Mouse (Mus musculus) MEL (cell line): Measurements from ENCODE around the gene Isg20l2.

Source experiments
- CHD2 ChIP-seq: IDR thresholded peaks from 2 replicates; pipeline ENCODE4 v1.6.1; 2011; ENCODE audit warnings: low read length, improper control_type of control experiment
- CTCF ChIP-seq, 3 experiments: IDR thresholded peaks in 2 of 3; conservative IDR thresholded peaks in 1 of 3; 2 replicates each; pipeline ENCODE4 v1.5.1; 2011 to 2012; ENCODE audit warnings: low read length in 3 of 3, low read depth in 2 of 3, mild to moderate bottlenecking in 2 of 3, improper control_type of control experiment in 1 of 3, inconsistent platforms in 1 of 3, mixed read lengths in 1 of 3, moderate library complexity in 1 of 3; ENCODE audit not compliant: control insufficient read depth in 1 of 3, insufficient read depth in 1 of 3, poor library complexity in 1 of 3, severe bottlenecking in 1 of 3
- POLR2A ChIP-seq, 2 experiments: IDR thresholded peaks; 2 replicates each; pipeline ENCODE4 v1.6.1; 2011 to 2012; ENCODE audit warnings: low read length in 2 of 2, mild to moderate bottlenecking in 2 of 2, control low read depth in 1 of 2, improper control_type of control experiment in 1 of 2, low read depth in 1 of 2, moderate library complexity in 1 of 2; ENCODE audit not compliant: control insufficient read depth in 1 of 2, insufficient read depth in 1 of 2, poor library complexity in 1 of 2

GRCm38 (mm10) chr3:87934501-87934900 lies 4.4 kb downstream of the Isg20l2 start:
- TF ChIP-seq POLR2A (IDR thresholded peaks at IDR 0.05; ENCODE audit: control insufficient read depth in 1 of 2, insufficient read depth in 1 of 2, low read depth in 1 of 2, low read length in 2 of 2, poor library complexity in 1 of 2): no peak
- no peak for TF ChIP-seq CTCF (IDR thresholded peaks at IDR 0.05 in 2 of 3, conservative IDR thresholded peaks at IDR 0.05 in 1 of 3; ENCODE audit: control insufficient read depth in 1 of 3, insufficient read depth in 1 of 3, low read depth in 2 of 3, low read length in 3 of 3, poor library complexity in 1 of 3, severe bottlenecking in 1 of 3)
- TF ChIP-seq CHD2: no peak
